Mouse (Mus musculus): ENCODE measurements around the gene Tec. TPM values are rescaled to one million over a fixed set of nuclear protein-coding genes. Genes with fewer than 3 reads are reported as not detected.

The Tec gene
- polyA plus RNA-seq, 1 experiment from 2014 or later: 7.9 TPM

GRCm38 (mm10) chr5:72848889-72849435 is 19.3 kb downstream of the Tec start:
- WGBS: 86% methylated on average over 6 of the region's 6 CpGs
- Histone ChIP-seq H3K4me2 (replicated peaks) (no peak overlapping the region), H3K9ac (no peak overlapping the region), H3K27ac (no peak overlapping the region), H3K27me3 (replicated peaks) (no peaks in the 10 kb centered on the region), H3K9me3 (no peaks in the 10 kb centered on the region), H3K4me1 (no peaks in the 10 kb centered on the region), H3K4me3 (no peak overlapping the region), H3K36me3 (no peaks in the 10 kb centered on the region)
- no peak for ATAC-seq (ENCODE audit: low FRiP score, low read depth)

DNA sequence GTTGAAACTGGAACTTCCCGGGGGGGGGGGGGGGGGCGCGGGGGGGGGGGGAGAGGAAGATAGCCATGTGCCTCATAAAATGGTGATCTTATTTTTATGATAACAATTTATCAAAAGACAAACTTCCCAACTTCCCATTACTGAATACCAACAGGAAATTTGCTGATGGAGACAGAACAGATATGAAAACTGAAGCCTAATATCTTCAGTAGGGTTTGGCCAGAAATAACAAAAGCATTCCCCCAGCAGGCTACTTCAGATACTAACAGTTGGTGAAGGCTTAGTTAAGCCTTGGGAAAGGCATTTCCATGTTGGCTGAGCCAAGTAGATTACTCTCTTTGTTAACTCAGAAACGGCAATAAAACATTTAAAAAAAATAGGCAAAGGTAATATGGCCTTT is 21.6 kb downstream of the Tec start:
- WGBS: 40% methylated on average over 2 of the region's 4 CpGs
- no peak overlapping the region for H3K27ac ChIP-seq

GRCm38 (mm10) chr5:72845928-72846630 is 22.2 kb downstream of the Tec start:
- H3K9ac ChIP-seq: no peak overlapping the region
- 69% methylated on average over 9 of the region's 9 CpGs for WGBS
- no peaks in the 10 kb centered on the region for H3K27me3 ChIP-seq (replicated peaks)
- no peaks in the 10 kb centered on the region for H3K4me1 ChIP-seq
- no peak overlapping the region for H3K4me3 ChIP-seq
- H3K9me3 ChIP-seq: no peaks in the 10 kb centered on the region
- 0 out of 2 replicates have a peak, but pooled peaks have one; percentile 62 for ATAC-seq (ENCODE audit: low FRiP score, low read depth)
- H3K36me3 ChIP-seq: no peaks in the 10 kb centered on the region
- H3K27ac ChIP-seq: no peak overlapping the region
- H3K4me2 ChIP-seq (replicated peaks): no peak overlapping the region

More for the DNA sequence above, 21.6 kb downstream of the Tec start:
- Histone ChIP-seq H3K36me3 (no peaks in the 10 kb centered on the region), H3K4me3 (no peak overlapping the region), H3K9ac (no peak overlapping the region), H3K4me2 (replicated peaks) (no peak overlapping the region), H3K4me1 (no peaks in the 10 kb centered on the region), H3K27me3 (replicated peaks) (no peaks in the 10 kb centered on the region), H3K9me3 (no peaks in the 10 kb centered on the region)
- no peak for ATAC-seq (ENCODE audit: low FRiP score, low read depth)

DNA sequence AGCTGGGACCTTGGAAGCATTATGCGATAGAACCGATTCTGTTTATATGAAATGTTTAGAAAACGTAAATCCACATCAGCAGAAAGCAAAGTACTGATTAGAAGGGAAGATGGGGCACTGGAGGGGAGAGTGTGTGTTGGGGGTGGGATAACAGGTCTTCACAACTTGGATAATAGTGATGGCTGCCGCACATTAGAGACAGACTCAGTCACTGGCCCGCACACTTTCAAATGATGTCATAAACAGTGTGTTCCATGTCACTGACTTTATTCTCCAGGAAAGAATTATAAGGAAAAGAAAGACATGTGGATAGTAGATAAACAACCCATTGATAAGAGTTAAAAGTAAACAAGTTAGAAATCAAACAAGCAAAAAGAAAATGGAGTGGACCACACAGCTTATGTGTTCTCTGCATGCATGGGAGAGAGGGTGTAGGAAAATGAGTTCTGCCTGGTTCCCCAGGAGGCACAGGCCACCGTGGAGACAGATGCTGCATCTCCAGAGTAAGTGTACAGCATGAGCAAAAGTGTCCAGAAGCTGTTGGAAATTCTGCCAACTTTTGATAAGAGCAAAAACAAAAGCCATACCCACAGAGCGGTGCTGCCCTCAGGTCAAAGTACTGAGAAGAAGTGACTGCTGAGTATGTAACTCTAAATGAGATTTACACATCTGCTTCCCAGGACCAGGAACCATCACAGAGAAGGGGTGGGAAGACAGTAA is 23.3 kb downstream of the Tec start:
- Histone ChIP-seq H3K36me3 (no peaks in the 10 kb centered on the region), H3K4me1 (no peaks in the 10 kb centered on the region), H3K27me3 (replicated peaks) (no peaks in the 10 kb centered on the region), H3K4me3 (no peak overlapping the region), H3K9ac (no peak overlapping the region), H3K4me2 (replicated peaks) (no peak overlapping the region), H3K9me3 (no peaks in the 10 kb centered on the region), H3K27ac (no peak overlapping the region)
- 83% methylated on average over 7 of the region's 7 CpGs for WGBS
- ATAC-seq (ENCODE audit: low FRiP score, low read depth): no peak

- H3K36me3 ChIP-seq: no peaks in the 10 kb centered on the region
- H3K27me3 ChIP-seq (replicated peaks): no peaks in the 10 kb centered on the region
- no peaks in the 10 kb centered on the region for H3K4me1 ChIP-seq
- no peak overlapping the region for H3K4me3 ChIP-seq
- H3K4me2 ChIP-seq (replicated peaks): no peak overlapping the region
- H3K9ac ChIP-seq: no peak overlapping the region
- no peaks in the 10 kb centered on the region for H3K9me3 ChIP-seq
- no peak for ATAC-seq (ENCODE audit: low FRiP score, low read depth)
- 57% methylated on average over 2 of the region's 2 CpGs for WGBS
- no peak overlapping the region for H3K27ac ChIP-seq
These were observed 24.0 kb downstream of the Tec start for GRCm38 (mm10) chr5:72844294-72844693.

DNA sequence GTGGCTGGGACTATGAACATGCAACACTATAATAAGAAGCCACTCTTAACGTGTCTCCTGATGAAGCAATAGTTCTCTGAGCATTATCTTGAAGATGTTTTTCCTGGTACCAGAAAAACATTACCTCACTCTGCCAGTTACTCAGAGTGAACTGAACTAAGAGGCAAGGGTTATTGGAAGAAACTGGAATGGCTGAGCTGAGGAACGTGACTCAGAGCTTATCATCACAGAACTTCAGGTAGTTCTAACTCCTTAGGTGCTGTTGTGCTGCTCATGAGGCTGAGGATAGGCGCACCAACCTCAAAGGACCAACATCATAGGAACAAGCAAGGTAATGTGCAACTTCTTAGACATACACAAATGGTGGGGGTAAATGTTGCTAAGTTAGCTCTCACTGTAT is 28.6 kb downstream of the Tec start:
- Histone ChIP-seq H3K27me3 (replicated peaks) (no peaks in the 10 kb centered on the region), H3K4me3 (no peak overlapping the region), H3K9ac (no peak overlapping the region), H3K9me3 (no peaks in the 10 kb centered on the region), H3K4me2 (replicated peaks) (no peak overlapping the region), H3K27ac (no peak overlapping the region), H3K36me3 (no peaks in the 10 kb centered on the region), H3K4me1 (no peaks in the 10 kb centered on the region)
- ATAC-seq (ENCODE audit: low FRiP score, low read depth): no peak
- 88% methylated on average over 3 of the region's 3 CpGs for WGBS

DNA sequence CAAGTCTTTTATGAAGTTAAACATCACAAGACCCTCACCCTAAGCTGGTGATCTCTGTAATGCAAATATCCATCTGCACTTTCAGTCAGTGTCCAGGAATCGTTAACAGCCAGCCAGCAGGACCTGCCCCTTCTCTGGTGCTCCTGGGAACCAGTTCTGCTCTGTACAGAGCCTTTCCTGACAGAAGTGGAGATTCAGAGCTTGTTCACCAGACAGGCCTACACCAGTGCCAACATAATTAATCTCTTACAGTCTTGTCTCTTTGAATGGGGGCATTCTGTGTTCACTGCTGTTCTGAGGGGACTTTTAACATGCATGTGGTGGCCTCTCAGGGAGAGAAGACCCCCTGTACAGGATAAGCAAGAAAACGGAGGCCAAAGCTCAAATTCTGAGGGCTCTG is 29.3 kb downstream of the Tec start:
- ATAC-seq (ENCODE audit: low FRiP score, low read depth): no peak
- Histone ChIP-seq H3K27ac (no peak overlapping the region), H3K27me3 (replicated peaks) (no peaks in the 10 kb centered on the region), H3K9me3 (no peaks in the 10 kb centered on the region), H3K4me1 (no peaks in the 10 kb centered on the region), H3K36me3 (no peaks in the 10 kb centered on the region), H3K4me3 (no peak overlapping the region), H3K9ac (no peak overlapping the region), H3K4me2 (replicated peaks) (no peak overlapping the region)
- WGBS: 38% methylated on average over 2 of the region's 2 CpGs

DNA sequence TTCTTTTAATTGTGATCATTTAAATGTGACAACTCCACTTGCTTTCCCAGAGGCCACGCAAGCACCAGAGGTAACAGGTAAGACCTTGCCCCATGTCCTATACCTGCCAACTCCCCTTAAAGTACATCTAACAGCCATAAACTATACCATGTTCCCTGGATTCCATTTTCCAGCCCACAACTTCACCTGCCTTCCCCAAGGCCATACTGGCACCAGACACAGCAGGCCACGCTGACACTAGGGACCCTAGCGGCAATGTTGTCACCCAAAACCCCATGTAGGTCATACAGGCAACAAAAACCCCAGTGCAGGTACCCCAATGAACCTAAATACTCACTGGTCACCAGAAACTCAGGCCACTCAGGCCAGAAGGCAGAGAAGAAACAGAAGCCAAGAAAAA is 32.6 kb downstream of the Tec start:
- Histone ChIP-seq H3K4me2 (replicated peaks) (no peak overlapping the region), H3K4me1 (no peaks in the 10 kb centered on the region), H3K27me3 (replicated peaks) (no peaks in the 10 kb centered on the region), H3K4me3 (no peak overlapping the region), H3K36me3 (no peaks in the 10 kb centered on the region), H3K27ac (no peak overlapping the region), H3K9ac (no peak overlapping the region), H3K9me3 (no peaks in the 10 kb centered on the region)
- 90% methylated on average over 3 of the region's 3 CpGs for WGBS
- ATAC-seq (ENCODE audit: low FRiP score, low read depth): no peak

GRCm38 (mm10) chr5:72832904-72833765 is 35.1 kb downstream of the Tec start:
- no peaks in the 10 kb centered on the region for H3K4me1 ChIP-seq
- H3K9ac ChIP-seq: no peak overlapping the region
- H3K27me3 ChIP-seq (replicated peaks): no peaks in the 10 kb centered on the region
- ATAC-seq (ENCODE audit: low FRiP score, low read depth): no peak
- H3K27ac ChIP-seq: no peak overlapping the region
- H3K4me2 ChIP-seq (replicated peaks): no peak overlapping the region
- WGBS: 81% methylated on average over 15 of the region's 15 CpGs
- H3K36me3 ChIP-seq: no peaks in the 10 kb centered on the region
- H3K9me3 ChIP-seq: no peaks in the 10 kb centered on the region
- H3K4me3 ChIP-seq: no peak overlapping the region

- H3K9ac ChIP-seq: no peak overlapping the region
- no peak overlapping the region for H3K27ac ChIP-seq
- no peaks in the 10 kb centered on the region for H3K36me3 ChIP-seq
- no peak overlapping the region for H3K4me3 ChIP-seq
- no peak for ATAC-seq (ENCODE audit: low FRiP score, low read depth)
- H3K4me1 ChIP-seq: no peaks in the 10 kb centered on the region
- WGBS: 92% methylated on average over 7 of the region's 7 CpGs
- H3K4me2 ChIP-seq (replicated peaks): no peak overlapping the region
- H3K9me3 ChIP-seq: no peaks in the 10 kb centered on the region
- no peaks in the 10 kb centered on the region for H3K27me3 ChIP-seq (replicated peaks)
These were observed 36.1 kb downstream of the Tec start for GRCm38 (mm10) chr5:72832191-72832590.

DNA sequence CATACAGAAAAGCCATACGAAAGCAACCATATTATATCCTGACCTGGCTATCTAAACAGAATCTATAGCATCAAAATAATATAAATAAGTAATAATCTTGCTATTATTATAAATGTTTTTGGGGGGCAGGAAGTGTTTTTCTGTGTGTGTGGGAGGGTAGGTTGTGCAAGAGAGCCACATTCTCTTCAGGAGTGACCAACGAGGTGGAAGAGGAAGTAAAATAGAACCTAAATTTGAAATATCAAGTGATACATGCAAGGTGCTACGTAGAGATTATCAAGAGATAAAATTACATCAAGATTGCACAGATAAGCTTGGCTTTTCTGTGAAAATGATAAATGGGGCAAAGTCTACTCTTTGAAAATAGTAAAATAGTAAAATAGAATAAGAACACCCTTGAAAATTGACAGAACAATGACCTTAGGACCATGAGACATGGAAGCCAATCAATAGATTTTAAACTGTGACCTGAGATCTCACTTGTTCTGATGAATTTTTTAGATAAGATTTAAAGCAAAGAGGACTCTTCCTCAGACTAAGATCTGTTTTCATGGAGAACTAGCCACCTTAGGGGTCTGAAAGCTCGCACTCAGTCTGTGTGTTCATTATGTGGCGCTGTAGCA is 37.2 kb downstream of the Tec start:
- Histone ChIP-seq H3K4me1 (no peaks in the 10 kb centered on the region), H3K36me3 (no peaks in the 10 kb centered on the region), H3K9ac (no peak overlapping the region), H3K4me3 (no peak overlapping the region), H3K4me2 (replicated peaks) (no peak overlapping the region), H3K27me3 (replicated peaks) (no peaks in the 10 kb centered on the region), H3K9me3 (no peaks in the 10 kb centered on the region), H3K27ac (no peak overlapping the region)
- ATAC-seq (ENCODE audit: low FRiP score, low read depth): no peak
- WGBS: 93% methylated on average over 5 of the region's 5 CpGs
